Mouse (Mus musculus): ENCODE measurements around the gene Fsd1.

DNA sequence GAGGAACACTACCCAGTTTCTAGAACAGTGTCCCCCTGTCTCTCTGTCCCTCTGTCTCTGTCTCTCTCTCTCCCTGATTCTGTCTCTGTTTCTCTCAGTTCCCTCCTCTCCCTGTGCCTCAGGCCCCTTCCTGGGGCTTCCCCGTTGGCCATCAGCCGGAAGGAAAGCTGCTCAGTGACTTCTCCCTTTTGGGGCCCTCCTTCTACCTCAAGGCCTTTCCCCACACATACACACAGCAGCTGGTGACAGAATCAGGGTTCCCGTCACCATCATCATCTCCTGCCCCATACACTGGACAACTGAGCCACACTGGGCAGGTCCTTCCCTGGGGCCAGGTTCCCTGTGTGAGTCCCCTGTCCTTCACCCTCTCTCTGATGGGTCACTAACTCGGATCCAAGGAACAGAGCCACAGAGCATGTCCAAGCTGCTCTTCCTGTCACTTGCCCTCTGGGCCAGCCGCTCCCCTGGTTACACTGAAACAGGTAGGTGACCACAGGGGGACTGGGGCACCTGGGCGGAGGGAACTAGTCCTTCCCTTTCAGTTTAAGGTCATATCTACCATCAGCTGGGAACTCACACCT is 33.8 kb upstream of the Fsd1 start, which contains the start of gene Ebi3:
- TF ChIP-seq MYOG (IDR thresholded peaks at IDR 0.05; ENCODE audit: control insufficient read depth in 1 of 3, insufficient read depth in 1 of 3, insufficient read length in 2 of 3, low read depth in 2 of 3) (no peak), POLR2A (IDR thresholded peaks at IDR 0.05; ENCODE audit: insufficient read length, low read depth) (no peak), POLR2AphosphoS2 (IDR thresholded peaks at IDR 0.05; ENCODE audit: insufficient read length, low read depth) (no peak)

Measured in myocyte (in vitro differentiated cells).